Mouse (Mus musculus) thymus, postnatal 4 days (tissue): Measurements from ENCODE around the gene Pdcd4.

Experiments used
- DNase-seq: peaks from one replicate; pipeline ENCODE4 v3.0.0; 2021

Pdcd4 gene

DNA sequence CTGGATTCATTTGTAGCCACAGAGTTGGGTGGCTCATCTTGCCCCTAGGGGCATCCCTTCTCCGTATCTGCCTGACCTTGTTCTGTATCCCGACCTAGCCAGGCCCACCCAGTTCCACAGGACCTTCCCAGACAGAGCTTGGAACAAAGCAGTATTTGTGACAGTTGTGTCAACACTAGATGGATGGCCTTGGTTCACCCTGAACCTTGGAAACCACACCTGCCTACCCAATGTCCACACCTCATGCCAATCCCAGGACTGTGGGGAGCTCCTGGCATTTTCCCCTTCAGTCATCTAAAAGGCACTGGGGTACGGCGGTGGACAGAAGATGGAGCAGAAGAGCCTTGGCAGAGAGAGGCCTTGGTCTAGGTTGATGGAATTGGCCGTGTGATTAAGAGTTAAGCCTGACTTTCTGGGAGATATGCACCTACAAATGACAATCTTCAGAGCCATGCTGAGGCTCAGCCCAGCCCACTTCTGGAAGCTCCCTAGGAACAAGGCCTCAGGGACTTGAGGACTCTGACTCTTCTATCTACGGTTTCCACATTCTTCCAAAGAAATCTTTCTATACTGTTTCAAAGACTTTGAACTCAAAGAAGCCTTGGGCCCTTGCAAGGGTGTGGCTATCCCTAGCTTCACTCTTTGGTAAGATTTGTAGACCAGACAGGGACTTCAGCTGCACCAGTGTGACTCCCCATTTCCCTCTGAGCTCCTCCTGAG, 18.9 kb upstream of the Pdcd4 start:
- no peak for DNase-seq

DNA sequence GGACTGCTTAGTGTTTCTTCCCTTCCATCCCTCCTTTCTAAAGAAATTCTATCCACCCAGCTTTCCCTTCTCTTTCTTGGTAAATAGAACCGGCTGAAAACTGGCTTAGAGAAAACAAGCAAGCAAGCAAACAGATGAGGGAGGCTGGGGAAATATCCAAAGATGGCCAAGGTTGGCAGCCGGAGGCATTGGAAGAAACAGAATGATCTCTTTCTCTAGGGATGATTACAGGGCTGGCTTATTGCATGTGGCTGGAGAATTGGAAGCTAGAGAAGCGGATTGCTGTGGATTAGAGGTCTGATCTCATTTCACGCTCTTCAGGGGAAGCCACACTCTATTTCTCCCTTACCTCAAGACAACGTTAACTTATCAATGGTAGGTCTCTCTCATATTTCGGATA, 16.8 kb upstream of the Pdcd4 start:
- DNase-seq = no peak

DNA sequence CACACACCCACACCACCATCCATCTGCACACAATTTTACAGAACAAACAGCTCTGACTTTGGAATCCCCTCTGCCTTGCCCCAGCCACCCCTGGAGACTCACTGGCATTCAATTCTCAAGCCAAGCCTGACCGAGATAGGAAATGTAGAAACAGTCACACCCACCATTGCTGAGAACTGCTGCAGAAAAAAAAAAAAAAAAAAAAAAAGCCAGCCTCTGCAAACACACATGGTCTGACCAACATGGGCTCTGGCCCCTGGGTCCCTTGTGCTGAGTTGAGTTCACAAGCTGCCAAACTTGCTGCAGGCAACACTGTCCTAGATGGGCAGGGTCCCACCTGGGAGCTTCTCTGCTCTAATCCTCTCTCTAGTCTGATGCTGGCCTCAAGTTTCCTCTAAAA, 14.3 kb upstream of the Pdcd4 start:
- no peak for DNase-seq

DNA sequence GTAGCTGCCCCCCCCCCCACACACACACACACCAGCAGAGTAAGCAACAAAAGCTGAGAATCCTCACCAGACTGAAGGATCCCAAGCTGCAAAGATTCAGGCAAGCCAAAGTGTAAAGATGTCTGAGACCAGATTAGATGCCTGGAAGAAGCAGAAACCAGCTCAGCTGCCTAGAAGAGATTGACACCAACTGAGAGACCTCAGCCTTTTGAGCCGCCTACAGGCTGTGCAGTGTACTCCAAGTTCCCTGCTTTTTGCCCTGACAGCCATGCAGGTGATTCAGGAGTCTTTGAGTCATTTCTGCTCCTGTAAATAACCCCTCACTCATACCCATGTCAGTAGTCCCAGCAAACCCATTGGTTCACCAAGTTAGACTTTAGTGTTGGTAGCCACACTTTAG, 11.6 kb upstream of the Pdcd4 start:
- no peak for DNase-seq

DNA sequence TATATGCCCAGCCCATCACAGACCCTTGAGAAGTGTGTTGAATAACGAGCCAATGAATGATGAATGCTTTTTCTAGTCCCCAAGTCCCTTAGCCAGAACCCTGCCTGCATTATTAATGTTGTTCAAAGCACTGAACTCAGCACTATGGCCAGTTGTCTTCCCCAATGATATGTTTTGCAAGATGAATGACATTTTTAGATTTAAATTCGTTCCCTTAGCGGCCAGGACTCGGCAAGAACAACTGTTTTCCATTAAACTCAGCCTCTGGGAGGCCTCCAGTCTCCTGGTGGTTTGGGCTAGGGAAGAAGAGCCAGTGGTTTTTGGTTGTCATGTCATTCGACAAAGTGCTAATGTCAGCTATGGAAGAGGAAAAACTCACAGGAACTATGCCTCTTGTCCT, 10.2 kb upstream of the Pdcd4 start:
- no peak for DNase-seq

DNA sequence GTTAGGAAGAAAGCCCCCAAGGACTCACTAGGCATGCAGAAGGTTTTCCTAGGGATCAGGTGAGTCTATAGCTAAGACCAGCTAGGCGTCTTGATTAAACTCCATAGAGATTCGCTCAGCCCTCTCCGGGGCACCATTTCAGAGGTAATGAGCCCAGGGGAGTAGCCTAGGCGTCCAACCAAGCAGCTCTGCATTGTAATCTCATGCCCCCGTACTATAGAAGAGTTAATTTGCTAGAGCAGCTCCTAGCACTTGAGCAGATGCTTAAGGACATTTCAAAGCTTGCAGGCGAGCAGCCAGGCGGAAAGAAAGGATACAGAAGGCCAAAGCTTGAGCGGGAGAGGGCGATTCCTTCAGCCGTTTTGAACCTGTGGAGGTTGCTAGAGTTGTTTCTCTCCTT, 6.6 kb upstream of the Pdcd4 start:
- DNase-seq = peak; percentile 10

DNA sequence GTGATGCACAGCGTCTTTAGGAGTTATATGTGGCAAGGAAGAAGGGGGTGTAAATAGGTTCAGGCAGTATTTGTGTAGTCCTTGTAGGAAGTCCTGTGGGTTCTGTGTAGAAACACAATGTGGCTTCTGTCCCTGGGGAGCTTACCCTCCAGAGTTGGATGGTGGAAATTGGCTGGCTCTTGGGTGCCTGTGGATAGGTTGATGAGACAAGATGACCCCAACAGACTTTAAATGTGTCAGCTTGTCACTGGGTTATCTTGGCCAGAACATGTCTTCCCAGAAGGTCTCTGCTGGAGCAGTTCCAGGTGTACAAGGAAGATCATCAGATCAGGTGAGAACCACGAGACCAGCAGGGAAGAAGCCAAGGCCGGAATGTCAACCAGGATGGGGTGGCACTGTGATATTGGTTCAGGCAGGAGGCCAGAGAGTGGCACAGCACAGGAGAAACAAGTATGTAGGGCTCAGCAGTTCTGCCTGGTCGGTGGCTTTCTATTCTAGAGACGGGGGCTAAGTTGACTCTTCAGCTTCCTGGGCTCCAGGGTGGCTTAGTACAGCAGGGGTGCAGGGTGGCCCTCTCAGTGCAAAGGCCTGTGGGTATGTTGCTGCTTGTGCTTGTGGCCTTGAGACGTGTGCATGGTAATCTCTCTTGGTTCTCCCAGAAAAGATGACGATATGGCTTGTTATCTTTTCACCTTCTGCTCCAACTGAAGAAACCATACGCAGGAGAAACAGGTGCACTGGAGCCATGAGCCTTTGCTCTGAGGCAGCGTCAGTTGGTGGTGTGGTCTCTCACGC, 5.3 kb upstream of the Pdcd4 start:
- peak; percentile 68 for DNase-seq

DNA sequence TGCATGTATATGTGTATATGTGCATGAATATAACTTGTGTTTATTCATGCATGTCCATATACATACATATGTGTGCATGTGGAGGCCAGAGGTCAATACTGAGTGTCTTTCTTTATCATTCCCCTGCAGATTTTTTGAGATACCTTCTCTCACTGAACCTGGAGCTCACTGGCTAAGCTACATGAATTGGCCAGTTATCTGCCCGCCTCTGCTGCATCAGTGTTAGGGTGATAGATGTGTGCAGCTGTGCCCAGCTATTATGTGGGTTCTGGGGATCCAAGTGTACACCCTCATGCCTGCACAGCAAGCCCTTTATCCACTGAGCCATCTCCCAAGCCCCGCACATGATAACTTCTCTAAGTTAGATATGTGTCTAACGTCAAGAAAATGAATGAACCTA, 4.2 kb upstream of the Pdcd4 start:
- DNase-seq = peak; percentile 36

DNA sequence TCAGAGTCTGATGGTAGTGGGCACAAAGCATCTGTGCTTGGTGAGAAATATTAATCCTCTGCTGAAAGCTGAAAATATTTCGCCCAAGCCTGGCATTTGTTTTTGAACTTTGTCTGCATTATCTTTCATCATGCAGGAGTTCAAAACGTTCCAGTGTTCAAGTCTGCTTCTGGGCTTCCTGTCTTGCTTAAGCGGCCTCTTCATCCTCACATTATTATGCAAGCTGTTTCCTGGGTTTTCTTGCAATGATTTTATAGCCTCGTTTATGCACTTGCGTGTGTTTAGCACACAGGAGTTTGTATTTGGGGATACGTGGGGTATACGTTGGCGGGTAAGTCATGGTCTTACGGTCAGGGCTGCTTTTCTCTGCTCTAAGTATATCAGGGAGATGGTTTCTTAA, 3.7 kb upstream of the Pdcd4 start:
- DNase-seq = peak; percentile 22

DNA sequence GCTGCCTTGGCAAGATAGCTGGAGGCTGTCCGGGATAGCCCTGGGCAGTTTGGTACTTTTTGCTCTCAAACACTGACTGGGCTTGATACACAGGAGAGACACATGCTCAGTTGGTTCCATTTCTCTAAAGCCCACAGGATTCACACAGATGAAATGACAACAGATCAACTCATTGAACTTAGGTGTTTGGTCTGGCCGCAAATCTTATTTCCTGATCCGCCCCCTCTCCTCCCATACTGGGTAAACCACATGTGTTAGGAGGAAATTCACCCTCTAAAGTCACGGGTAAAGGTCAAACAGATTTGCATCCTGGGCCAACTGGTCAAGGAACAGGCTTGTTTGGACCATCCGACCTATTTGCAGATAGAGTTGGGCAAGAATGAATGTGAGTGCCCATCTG, 2.5 kb upstream of the Pdcd4 start:
- DNase-seq = peak; percentile 47

DNA sequence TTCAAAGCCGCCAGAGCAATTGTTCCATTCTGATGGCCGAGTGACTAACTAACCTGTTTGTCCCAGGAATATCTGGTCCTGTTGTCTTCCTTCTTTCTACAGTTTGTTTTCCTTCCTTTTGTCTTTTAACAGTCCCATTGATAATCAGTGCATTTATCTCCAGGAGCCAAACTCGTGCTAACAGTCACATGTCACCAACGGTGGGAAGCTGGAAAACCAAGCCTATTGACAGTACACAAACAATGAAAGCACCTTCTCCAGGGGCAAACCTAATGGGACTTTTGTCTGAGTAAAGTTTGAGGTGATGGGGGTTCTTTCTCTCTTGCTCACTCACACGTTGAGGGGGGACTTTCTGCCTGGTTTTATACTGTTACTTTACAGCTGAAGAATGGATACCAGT, 1.8 kb upstream of the Pdcd4 start:
- no peak for DNase-seq

DNA sequence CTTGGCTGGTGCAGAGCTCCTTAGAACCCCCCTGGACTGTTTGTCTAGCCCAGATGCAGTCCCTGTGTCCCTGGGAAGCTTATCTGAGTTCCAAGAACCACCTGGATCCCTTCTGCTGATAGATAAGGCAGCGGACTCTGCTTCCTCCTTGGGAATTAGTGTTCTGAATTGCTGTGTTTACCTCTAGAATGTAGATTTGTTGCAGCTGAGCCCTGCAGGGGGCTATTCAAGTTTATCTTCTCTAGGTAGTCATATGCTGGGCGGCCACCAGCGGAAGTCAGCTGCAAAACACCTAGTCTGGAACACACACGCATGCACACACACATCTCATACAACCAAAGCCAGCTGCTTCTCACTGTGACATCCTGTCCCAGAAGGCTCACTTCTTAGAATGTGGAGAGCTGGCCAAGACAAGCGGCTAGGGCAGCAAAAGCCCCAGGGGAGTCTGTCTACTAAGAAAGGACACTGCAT, 1.2 kb upstream of the Pdcd4 start:
- DNase-seq = peak; percentile 82

DNA sequence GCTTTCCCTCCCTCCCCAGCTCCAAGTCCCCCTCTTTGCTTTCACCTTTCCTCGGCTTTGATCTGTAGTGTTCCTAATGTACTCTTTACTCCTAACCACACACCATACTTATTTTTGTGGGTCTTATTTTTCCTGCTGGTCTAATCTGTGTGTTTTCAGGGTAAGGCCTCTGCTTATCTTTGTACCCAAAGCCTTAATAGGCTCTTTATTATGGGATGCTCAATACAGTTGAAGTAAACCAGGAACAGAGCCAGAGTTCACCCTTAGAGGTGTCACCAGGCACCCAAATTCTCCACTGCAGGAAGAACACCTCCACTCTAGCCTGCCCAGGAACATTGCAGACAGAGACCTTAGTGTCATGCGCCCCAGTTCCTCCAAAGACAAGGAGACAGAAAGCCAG, 462 bp upstream of the Pdcd4 start:
- peak; percentile 43 for DNase-seq

DNA sequence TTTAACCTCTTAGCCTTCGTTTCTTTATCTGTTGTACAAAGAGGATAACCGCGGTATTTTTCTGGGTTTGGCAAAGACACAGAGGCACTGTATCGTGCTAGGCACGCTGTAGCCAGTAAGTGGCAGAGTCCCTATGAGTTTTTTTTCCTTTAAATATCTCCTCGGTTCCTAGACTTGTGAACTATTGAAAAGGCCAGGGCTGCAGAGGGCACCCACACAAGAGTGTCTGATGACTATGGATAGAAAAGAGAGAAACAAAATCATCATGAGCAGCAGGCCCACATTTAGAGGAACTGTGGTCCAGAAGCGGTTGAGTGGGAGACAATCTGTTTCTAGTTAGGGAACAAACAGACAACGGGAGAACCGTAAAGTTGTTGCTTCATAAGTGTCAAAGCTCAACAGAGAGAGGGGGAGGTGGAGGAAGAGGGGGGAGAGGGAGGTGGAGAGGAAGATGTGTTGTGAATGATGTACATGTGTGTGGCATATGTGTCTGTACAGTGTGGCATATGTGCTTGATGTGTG, 868 bp downstream of the Pdcd4 start:
- peak; percentile 29 for DNase-seq

DNA sequence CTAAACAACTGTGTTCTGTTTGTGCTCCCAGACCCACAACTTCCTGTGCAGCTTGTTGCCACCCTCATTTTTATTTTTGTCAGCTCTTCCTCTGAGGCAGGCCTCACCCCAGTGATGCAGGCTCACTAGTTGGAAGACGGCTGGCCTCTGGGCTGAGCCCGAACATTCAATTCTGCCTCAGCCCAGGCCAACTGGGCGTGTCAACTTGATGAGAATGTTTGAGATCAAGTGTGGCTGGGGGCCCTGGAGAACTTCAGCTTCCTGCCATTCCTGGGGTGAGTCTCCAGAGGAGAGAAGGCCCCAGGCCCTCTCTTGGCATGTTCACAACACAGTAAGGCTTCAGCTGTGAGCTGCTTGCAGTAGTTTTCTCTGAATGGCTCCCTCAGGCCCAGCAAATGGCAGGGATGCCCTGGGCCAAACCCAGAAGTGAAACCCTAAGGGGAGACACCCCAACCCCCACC, 1.7 kb downstream of the Pdcd4 start:
- peak; percentile 72 for DNase-seq

DNA sequence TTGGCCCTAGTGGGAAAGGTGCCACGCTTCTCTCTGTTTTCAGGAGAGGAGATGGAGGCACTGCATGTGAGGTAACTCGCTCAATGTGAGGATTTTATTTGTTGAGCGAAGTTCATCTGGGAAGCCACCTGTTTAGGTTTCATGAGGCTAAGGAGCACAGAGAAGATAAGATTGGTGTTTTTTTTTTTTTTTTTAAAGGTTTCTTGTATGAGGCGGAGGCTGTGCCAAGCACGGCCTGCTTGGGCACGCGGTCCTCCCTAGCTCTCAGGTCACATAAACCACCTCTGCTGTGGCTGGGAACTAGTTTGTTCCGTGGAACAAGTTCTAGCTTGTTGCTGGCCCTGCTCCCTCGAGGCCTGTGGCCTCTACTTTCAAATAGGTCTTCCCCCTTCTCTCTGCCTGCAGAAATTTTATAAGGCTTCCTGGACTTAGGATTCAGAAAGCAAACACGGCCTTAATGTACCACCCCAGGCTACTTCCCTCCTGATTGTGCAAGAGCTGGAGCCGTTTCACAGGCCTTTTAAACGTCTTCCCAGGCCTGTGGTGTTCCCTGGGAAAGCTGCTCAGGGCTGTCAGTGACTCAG, 2.6 kb downstream of the Pdcd4 start:
- DNase-seq = peak; percentile 51

DNA sequence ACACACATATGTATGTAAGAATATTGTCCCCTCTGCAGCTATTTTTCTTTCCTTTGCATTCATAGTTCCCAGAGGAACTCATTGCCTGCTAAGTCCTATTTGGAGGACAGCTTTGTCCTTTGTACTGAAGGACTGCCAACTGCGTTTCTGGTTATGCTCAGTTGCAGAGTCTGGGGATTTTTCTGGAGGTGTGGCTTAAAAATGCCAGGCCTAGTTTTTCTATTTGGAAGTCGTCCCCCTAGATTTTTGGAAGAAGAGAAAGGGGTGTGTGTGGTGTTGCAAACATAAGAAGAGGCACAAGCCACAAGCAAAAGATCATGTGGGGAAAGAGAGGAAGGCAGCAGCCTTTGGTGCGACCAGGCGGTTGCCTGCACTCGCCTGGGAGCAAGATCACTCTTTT, 6.0 kb downstream of the Pdcd4 start:
- no peak for DNase-seq

DNA sequence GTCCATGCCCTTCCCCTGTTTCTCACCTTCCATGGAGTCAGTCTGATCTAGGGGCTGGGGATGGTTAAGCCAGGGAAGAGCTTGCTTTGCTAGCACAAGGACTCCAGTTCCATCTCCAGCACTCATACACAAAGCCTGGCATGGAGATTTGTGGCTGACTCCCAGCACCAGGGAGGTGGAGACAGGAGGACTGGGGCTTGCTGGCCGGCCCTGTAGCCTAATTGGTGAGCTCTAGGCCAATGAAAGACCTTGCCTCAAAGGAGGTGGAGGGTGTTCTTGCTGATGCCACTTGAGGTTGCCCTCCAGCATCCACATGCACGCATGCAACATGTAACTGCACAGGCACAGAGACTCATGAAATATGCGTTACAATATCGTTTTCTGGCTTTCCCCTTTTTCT, 6.5 kb downstream of the Pdcd4 start:
- no peak for DNase-seq

DNA sequence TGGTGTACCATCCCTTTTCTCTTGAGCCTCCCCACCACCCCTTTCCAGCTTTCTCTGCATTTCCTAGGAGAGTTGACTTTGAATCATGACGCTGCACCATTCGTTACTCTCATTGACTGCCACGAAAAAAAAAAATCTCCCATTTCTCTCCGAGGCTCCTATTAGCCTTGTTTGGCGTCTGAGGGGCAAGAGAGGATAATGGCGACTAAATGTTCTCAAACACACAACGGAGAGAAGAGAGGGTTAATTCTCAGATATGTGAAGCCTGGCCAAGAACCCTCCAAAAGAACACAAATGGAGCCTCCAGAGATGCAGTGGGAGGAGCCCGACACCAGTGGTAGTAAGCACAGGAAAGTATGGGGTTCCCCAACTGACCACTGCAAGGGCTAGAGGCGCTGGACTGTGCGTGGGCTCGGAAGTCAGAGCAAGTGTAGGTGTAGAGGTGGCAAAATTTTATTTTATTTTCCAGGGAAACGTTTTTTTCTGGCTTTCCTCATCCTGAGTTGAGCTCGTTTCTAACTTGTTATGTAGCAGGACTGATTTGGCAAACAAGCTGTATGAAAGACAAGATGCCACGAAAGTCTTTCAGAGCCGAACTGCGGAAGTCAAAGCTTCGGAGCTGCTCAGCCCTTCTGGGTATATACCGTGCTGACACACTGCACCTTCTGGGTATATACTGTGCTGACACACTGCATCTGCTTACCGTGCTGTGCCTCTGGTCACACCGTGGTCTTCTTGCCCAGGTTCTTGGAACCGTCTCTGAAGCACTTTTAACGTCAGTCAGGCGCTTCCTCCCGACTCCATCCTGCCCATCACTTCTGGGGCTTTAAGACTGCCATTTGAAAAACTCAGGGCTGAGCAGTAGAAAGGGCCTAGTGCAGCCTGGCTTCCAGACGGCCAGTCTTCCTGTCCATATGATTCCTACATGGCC, 7.2 kb downstream of the Pdcd4 start:
- DNase-seq = no peak

DNA sequence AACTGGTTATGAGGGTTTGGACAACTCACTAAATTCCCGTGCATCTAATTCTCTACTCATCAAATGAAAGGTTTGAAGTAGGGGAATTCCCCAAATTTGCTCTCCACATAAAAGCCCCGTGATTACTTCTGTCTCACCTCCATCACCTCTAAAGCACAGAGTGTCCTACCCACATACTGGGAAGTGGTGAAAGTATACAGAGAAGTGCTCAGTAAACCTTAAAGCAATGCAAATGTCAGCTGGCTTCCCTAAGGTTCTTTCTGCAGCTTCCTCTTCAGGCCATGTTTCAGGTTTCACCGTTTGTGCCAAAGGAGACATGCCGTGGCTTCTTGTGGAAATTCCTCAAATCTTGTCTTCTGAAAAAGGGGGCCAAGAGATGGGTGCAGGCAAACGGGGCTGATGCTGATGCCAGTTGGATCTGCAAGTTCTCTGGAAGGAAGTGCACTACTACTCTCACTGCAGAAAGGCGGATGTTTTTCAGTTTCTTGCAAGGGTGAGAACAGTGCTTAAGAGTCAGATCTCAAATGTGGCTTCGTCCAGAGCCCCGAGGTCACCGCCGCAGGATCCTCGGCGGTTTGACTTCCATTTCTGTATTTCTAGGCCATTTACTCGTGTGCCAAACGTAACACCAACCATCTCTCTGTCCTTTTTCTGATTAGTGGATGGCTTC, 8.0 kb downstream of the Pdcd4 start:
- peak; percentile 33 for DNase-seq

DNA sequence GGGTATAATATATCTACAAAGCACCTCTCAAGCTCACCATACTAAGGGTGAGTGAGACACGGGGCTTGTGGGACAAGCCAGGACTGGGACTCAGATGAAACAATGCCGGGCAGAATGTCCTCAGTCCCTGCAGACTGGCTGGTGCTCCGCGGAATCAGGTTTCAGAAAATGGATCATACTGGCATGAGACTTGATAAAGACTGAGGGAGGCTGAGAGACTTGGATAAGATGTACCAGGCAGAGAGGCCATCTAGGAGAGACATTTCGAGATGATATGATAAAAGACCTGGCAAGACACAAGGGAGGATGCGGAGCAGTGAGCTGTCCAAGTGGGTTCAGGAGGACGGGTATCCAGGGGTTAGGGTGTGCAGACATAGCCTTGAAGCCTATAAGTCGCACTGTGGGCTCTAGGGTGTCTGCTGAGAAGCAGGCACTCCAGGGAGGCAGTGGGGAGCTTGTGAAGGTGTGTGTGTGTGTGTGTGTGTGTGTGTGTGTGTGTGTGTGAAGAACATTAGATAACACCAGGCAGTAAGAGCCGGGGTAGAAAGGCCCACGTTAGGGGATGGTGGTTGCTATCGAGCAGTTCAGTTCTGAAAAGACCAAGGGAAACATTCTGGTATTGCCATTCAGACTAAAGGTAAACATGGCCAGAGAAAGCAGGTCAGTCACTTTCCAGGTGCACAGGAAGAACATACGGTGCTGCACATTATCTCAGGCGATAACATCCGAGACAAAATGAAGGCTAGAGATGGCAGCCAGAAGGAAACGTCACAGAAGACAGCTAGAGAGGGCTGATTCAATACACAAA, 10.1 kb downstream of the Pdcd4 start:
- DNase-seq = peak; percentile 54
